Mouse (Mus musculus) hindbrain, embryonic 16.5 days (tissue): ENCODE data around the gene Lancl1. TPM values are rescaled to one million over a fixed set of nuclear protein-coding genes. Genes with fewer than 3 reads are reported as not detected.

ENCODE experiments used
- ATAC-seq: fragments of 200-750 bp; cut with Nextera tagmentation; 2 replicates; pipeline ENCODE4 v1.8.0; 2017; ENCODE audit warnings: moderate TSS enrichment, moderate library complexity
- H3K27ac ChIP-seq: fragments of 300-500 bp; sonication (generic); 2 replicates; pipeline ENCODE4 v1.5.1; 2014; ENCODE audit warnings: low read depth, mild to moderate bottlenecking, control low read depth, low read length, moderate library complexity
- H3K27me3 ChIP-seq: fragments of 300-500 bp; sonication (generic); replicated peaks from 2 replicates; pipeline ENCODE4 v1.6.1; 2014; ENCODE audit warnings: low read length; ENCODE audit not compliant: control insufficient read depth, insufficient read depth
- H3K36me3 ChIP-seq: fragments of 300-500 bp; sonication (generic); 2 replicates; pipeline ENCODE4 v1.6.1; 2014; ENCODE audit warnings: mild to moderate bottlenecking, low read length, moderate library complexity, mixed read lengths; ENCODE audit not compliant: control insufficient read depth, insufficient read depth
- H3K4me1 ChIP-seq: fragments of 300-500 bp; sonication (generic); 2 replicates; pipeline ENCODE4 v1.6.1; 2014; ENCODE audit warnings: low read depth, low read length; ENCODE audit not compliant: control insufficient read depth, insufficient read depth
- H3K4me2 ChIP-seq: fragments of 300-500 bp; sonication (generic); 2 replicates; pipeline ENCODE4 v1.6.1; 2014; ENCODE audit warnings: mild to moderate bottlenecking, low read length, control low read depth, moderate library complexity
- H3K4me3 ChIP-seq: fragments of 300-500 bp; sonication (generic); 2 replicates; pipeline ENCODE4 v1.5.1; 2014; ENCODE audit warnings: mild to moderate bottlenecking, low read length, control low read depth, moderate library complexity
- H3K9ac ChIP-seq: fragments of 300-500 bp; sonication (generic); 2 replicates; pipeline ENCODE4 v1.6.1; 2014; ENCODE audit warnings: low read depth, mild to moderate bottlenecking, control low read depth, low read length, moderate library complexity
- H3K9me3 ChIP-seq: fragments of 300-500 bp; sonication (generic); 2 replicates; pipeline ENCODE4 v1.6.1; 2014; ENCODE audit warnings: mild to moderate bottlenecking, low read length, moderate library complexity; ENCODE audit not compliant: control insufficient read depth
- WGBS: fragments of 180-500 bp; shearing (Covaris S2); extraction: QIAGEN DNeasy Blood & Tissue Kit; methylation state at CpG from one replicate; pipeline ENCODE4 v1.1.7; 2014; 5-methylcytosine and 5-hydroxymethylcytosine counted together
- polyA plus RNA-seq: library from polyadenylated mRNA; unstranded; fragments of >200 nt; fragmentation: Nextera tagmentation; extraction: Ambion mirVana; gene quantifications from 2 replicates; pipeline ENCODE4 v1.2.1, GENCODE M21; 2015

Gene Lancl1
- polyA plus RNA-seq, 1 experiment from 2014 or later, result 191 TPM

GRCm38 (mm10) chr1:67049600-67049999 lies 10.9 kb upstream of the Lancl1 start:
- ATAC-seq, result peak; percentile 48
- Histone ChIP-seq H3K4me3 (no peak overlapping the region), H3K4me2 (no peak overlapping the region), H3K9me3 (no peaks in the 10 kb centered on the region), H3K36me3 (no peaks in the 10 kb centered on the region), H3K4me1 (no peaks in the 10 kb centered on the region), H3K27ac (no peak overlapping the region), H3K9ac (no peak overlapping the region), H3K27me3 (no peaks in the 10 kb centered on the region)
- WGBS, result 71% methylated on average over 1 of the region's 1 CpGs

GRCm38 (mm10) chr1:67048696-67049095 lies 10.0 kb upstream of the Lancl1 start:
- no peak overlapping the region for H3K27ac ChIP-seq
- H3K36me3 ChIP-seq, result no peaks in the 10 kb centered on the region
- H3K4me3 ChIP-seq, result no peak overlapping the region
- no peaks in the 10 kb centered on the region for H3K27me3 ChIP-seq
- H3K9ac ChIP-seq, result no peak overlapping the region
- H3K9me3 ChIP-seq, result no peaks in the 10 kb centered on the region
- H3K4me2 ChIP-seq, result no peak overlapping the region
- WGBS, result 76% methylated on average over 4 of the region's 4 CpGs
- no peak for ATAC-seq
- no peaks in the 10 kb centered on the region for H3K4me1 ChIP-seq

GRCm38 (mm10) chr1:67045100-67045499 lies 6.4 kb upstream of the Lancl1 start:
- Histone ChIP-seq H3K36me3 (no peaks in the 10 kb centered on the region), H3K27ac (no peak overlapping the region), H3K4me2 (no peak overlapping the region), H3K9ac (no peak overlapping the region), H3K4me3 (no peak overlapping the region), H3K4me1 (no peaks in the 10 kb centered on the region), H3K9me3 (no peaks in the 10 kb centered on the region), H3K27me3 (no peaks in the 10 kb centered on the region)
- no peak for ATAC-seq
- 56% methylated on average over 1 of the region's 1 CpGs for WGBS

GRCm38 (mm10) chr1:67042583-67042982 lies 3.9 kb upstream of the Lancl1 start:
- Histone ChIP-seq H3K9me3 (no peaks in the 10 kb centered on the region), H3K4me2 (no peak overlapping the region), H3K9ac (no peak overlapping the region), H3K36me3 (no peaks in the 10 kb centered on the region), H3K4me1 (peaks cover 6% of the 10 kb centered on the region), H3K4me3 (no peak overlapping the region), H3K27me3 (no peaks in the 10 kb centered on the region), H3K27ac (no peak overlapping the region)
- ATAC-seq, result no peak
- 78% methylated on average over 7 of the region's 7 CpGs for WGBS

GRCm38 (mm10) chr1:67039083-67039482 lies 411 bp upstream of the Lancl1 start:
- peaks cover 9% of the 10 kb centered on the region for H3K4me1 ChIP-seq

GRCm38 (mm10) chr1:67037198-67037597 lies 1.5 kb downstream of the Lancl1 start:
- Histone ChIP-seq H3K4me2 (0 out of 2 replicates have a peak overlapping the region, but pooled peaks have one; percentile 15), H3K4me3 (no peak overlapping the region), H3K4me1 (peaks cover 9% of the 10 kb centered on the region), H3K27me3 (no peaks in the 10 kb centered on the region), H3K9ac (no peak overlapping the region), H3K27ac (no peak overlapping the region), H3K36me3 (peaks cover 20% of the 10 kb centered on the region), H3K9me3 (no peaks in the 10 kb centered on the region)
- no peak for ATAC-seq

More at GRCm38 (mm10) chr1:67039083-67039482, 411 bp upstream of the Lancl1 start:
- 4% methylated on average over 5 of the region's 5 CpGs for WGBS
- Histone ChIP-seq H3K36me3 (peaks cover 6% of the 10 kb centered on the region), H3K9ac (peak overlapping the region; percentile 88), H3K27me3 (no peaks in the 10 kb centered on the region), H3K9me3 (no peaks in the 10 kb centered on the region), H3K4me3 (peak overlapping the region; percentile 93), H3K4me2 (peak overlapping the region; percentile 58), H3K27ac (no peak overlapping the region)
- peak; percentile 13; the same call in 1 of the 2 replicates for ATAC-seq

GRCm38 (mm10) chr1:67033278-67033677 lies 5.4 kb downstream of the Lancl1 start:
- Histone ChIP-seq H3K36me3 (peaks cover 31% of the 10 kb centered on the region), H3K4me2 (no peak overlapping the region), H3K9me3 (no peaks in the 10 kb centered on the region), H3K27me3 (no peaks in the 10 kb centered on the region), H3K27ac (no peak overlapping the region), H3K4me3 (no peak overlapping the region), H3K4me1 (peaks cover 7% of the 10 kb centered on the region), H3K9ac (no peak overlapping the region)
- no peak for ATAC-seq
- WGBS, result 94% methylated on average over 7 of the region's 7 CpGs

- no peaks in the 10 kb centered on the region for H3K27me3 ChIP-seq
- H3K9me3 ChIP-seq, result no peaks in the 10 kb centered on the region
- peaks cover 19% of the 10 kb centered on the region; the same call in 1 of the 2 replicates for H3K36me3 ChIP-seq
- ATAC-seq, result no peak
- WGBS, result 85% methylated on average over 6 of the region's 6 CpGs
- H3K4me2 ChIP-seq, result no peak overlapping the region
- no peak overlapping the region for H3K9ac ChIP-seq
- H3K4me1 ChIP-seq, result no peaks in the 10 kb centered on the region
- H3K27ac ChIP-seq, result no peak overlapping the region
- no peak overlapping the region for H3K4me3 ChIP-seq
Observed at GRCm38 (mm10) chr1:67026927-67027511, 11.7 kb downstream of the Lancl1 start.

- 69% methylated on average over 2 of the region's 2 CpGs for WGBS
- Histone ChIP-seq H3K4me2 (no peak overlapping the region), H3K27me3 (no peaks in the 10 kb centered on the region), H3K4me3 (no peak overlapping the region), H3K9ac (no peak overlapping the region), H3K4me1 (no peaks in the 10 kb centered on the region), H3K36me3 (peaks cover 11% of the 10 kb centered on the region; the same call in 1 of the 2 replicates), H3K9me3 (no peaks in the 10 kb centered on the region), H3K27ac (no peak overlapping the region)
- no peak for ATAC-seq
Observed at GRCm38 (mm10) chr1:67026142-67026541, 12.5 kb downstream of the Lancl1 start.
